Mouse (Mus musculus) cerebellum, adult 8-10 months (tissue): ENCODE measurements around the gene Zdhhc4.

Source experiments
- DNase-seq: peaks from one replicate; pipeline ENCODE4 v3.0.0; 2022

Gene Zdhhc4

GRCm38 (mm10) chr5:143328690-143329495 is at the start of gene Zdhhc4:
Gene Zdhhc4 (minus strand): TSS chr5:143329256.
- DNase-seq, result peak; percentile 88

- DNase-seq, result no peak
These were observed 47.1 kb upstream of the Zdhhc4 start for GRCm38 (mm10) chr5:143376156-143376555.

GRCm38 (mm10) chr5:143375242-143375641 is 46.2 kb upstream of the Zdhhc4 start:
- peak; percentile 44 for DNase-seq

- no peak for DNase-seq
These were observed 43.8 kb upstream of the Zdhhc4 start for GRCm38 (mm10) chr5:143372818-143373217.

GRCm38 (mm10) chr5:143371146-143371510 is 42.1 kb upstream of the Zdhhc4 start:
- DNase-seq, result no peak

- DNase-seq, result no peak
These were observed 41.5 kb upstream of the Zdhhc4 start for GRCm38 (mm10) chr5:143370416-143371145.

GRCm38 (mm10) chr5:143369611-143370255 is 40.7 kb upstream of the Zdhhc4 start:
- no peak for DNase-seq

- no peak for DNase-seq
These were observed 38.9 kb upstream of the Zdhhc4 start for GRCm38 (mm10) chr5:143367931-143368330.

- DNase-seq, result no peak
These were observed 34.9 kb upstream of the Zdhhc4 start for GRCm38 (mm10) chr5:143363678-143364615.

GRCm38 (mm10) chr5:143361428-143361827 is 32.4 kb upstream of the Zdhhc4 start:
- DNase-seq, result no peak

GRCm38 (mm10) chr5:143360000-143360399 is 30.9 kb upstream of the Zdhhc4 start:
- no peak for DNase-seq

GRCm38 (mm10) chr5:143359263-143359662 is 30.2 kb upstream of the Zdhhc4 start:
- DNase-seq, result no peak

- no peak for DNase-seq
These were observed 28.5 kb upstream of the Zdhhc4 start for GRCm38 (mm10) chr5:143357564-143357963.

- no peak for DNase-seq
These were observed 27.8 kb upstream of the Zdhhc4 start, which contains the start of gene Grid2ip for GRCm38 (mm10) chr5:143356686-143357388. Gene Grid2ip (plus strand): TSS chr5:143357338.

GRCm38 (mm10) chr5:143356017-143356416 is 27.0 kb upstream of the Zdhhc4 start:
- DNase-seq, result no peak

GRCm38 (mm10) chr5:143346367-143346766 is 17.3 kb upstream of the Zdhhc4 start:
- no peak for DNase-seq

- no peak for DNase-seq
These were observed 10.5 kb upstream of the Zdhhc4 start for GRCm38 (mm10) chr5:143339603-143340002.

- DNase-seq, result no peak
These were observed 7.5 kb upstream of the Zdhhc4 start for GRCm38 (mm10) chr5:143336559-143336958.

GRCm38 (mm10) chr5:143335089-143335460 is 6.0 kb upstream of the Zdhhc4 start:
- DNase-seq, result no peak

GRCm38 (mm10) chr5:143334418-143335088 is 5.5 kb upstream of the Zdhhc4 start:
- DNase-seq, result no peak

- DNase-seq, result peak; percentile 77
These were observed 4.8 kb upstream of the Zdhhc4 start for GRCm38 (mm10) chr5:143333872-143334271.
